Mouse (Mus musculus) adrenal gland, postnatal 10 days (tissue): ENCODE results near the gene Abhd6. TPM values are rescaled to one million over a fixed set of nuclear protein-coding genes. Genes with fewer than 3 reads are reported as not detected.
A peak's percentile ranks its signal among the peaks of the same experiment; 100 is the strongest.

ENCODE experiments used
- DNase-seq: peaks from one replicate; pipeline ENCODE4 v3.0.0; 2021; ENCODE audit warnings: mixed read lengths
- total RNA-seq, 2 experiments: library from RNA; stranded (reverse); gene quantifications; 2 replicates each; pipeline ENCODE4 v1.2.3; 2021

Gene Abhd6
- total RNA-seq, 2 experiments from 2014 or later = 39.2 to 40.2 TPM

DNA sequence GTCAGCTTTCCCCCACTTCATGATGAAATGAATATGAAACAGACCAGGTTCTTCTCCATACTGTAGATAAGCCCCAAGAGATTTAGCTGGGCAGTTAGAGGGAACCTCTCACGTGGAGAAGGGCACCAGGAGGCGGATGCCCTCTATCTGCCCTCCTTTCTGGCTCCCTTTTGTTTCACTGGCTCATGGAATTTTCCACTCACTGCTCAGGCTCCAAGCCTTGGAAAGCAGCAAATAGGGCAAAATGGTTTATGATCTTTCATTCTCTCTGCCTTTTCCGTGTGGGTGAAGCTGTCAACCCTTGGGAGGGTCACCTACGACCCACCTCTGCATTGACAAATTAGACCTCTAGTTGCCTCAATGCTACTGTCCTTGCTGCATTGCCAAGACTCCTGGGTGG lies 27.8 kb downstream of the Abhd6 start:
- DNase-seq = peak; percentile 64

DNA sequence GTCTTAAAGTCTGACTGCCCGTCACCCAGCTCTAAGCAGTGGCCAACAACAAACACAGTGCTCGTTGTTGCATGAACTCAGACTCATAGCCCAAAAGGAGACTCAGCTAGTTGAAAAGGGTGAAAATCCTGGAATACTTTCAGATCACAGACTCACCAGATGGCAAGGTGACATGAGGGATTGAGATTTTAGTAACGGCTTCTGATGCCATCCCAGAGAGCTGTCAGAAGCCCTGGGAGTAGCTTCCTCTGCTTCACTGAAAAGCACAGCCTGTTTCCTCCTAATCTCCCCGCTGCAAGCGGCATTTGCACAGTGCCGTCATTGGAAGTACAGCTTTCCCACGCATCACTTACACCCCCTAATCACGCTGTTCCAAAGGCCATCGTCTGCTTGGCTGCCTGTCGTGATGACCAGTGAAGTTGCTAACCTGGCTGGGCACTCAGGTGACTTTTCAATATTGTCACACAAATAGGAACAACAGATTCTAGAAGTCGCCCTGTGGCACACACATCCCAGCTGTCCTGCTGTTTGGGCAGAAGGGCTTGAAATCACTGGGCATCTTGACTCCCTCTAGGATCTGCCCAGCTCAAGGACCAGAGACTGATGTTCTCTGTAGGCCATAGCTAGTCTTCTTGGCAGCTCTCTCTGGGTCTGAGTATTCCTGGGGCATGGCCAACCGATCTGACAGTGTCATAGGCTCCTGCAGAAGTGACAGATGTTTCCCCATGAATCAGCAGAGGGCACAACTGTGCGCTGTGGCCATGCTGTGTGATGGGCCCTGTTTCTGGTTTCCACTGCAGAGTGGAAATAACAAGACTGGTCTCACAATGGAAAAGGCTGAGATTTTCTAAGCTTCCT lies 29.6 kb downstream of the Abhd6 start:
- peak; percentile 64 for DNase-seq

DNA sequence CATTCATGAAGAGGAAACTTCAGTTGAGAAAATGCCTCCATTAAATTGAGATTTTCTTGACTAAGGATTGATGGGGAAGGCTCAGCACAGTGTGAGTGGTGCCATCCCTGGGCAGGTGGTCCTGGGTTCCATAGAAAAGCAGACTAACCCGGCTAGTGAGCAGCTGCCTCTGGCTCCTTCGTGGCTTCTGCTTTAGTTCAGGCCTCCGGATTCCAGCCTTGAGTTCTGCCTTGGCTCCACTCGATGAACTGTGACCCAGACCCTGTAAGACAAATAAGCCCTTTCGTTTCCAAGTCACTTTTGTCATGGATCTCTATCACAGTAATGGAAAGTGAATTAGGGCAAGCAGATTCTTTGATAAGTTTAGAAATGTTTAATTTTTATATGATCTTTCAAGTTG lies 31.9 kb downstream of the Abhd6 start:
- peak; percentile 32 for DNase-seq

DNA sequence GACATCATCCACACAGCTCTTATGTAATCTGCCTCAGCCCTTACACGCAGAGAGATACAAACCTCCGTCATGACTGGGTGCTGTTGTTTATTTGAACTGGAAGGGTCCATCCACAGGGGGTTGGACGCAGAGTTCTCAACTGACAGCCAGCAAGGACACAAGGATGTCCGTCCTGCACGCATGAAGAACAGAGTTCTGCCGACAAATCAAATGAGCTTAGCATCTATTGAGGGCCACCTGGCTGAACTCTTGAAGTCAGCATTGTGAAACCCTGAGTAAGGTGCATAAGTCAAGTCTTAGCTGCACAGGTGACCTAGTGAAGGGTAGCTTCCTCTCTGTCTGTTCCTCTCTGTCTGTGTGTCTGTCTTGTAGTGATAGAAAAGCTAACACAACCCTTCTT lies 33.2 kb downstream of the Abhd6 start:
- DNase-seq = no peak

DNA sequence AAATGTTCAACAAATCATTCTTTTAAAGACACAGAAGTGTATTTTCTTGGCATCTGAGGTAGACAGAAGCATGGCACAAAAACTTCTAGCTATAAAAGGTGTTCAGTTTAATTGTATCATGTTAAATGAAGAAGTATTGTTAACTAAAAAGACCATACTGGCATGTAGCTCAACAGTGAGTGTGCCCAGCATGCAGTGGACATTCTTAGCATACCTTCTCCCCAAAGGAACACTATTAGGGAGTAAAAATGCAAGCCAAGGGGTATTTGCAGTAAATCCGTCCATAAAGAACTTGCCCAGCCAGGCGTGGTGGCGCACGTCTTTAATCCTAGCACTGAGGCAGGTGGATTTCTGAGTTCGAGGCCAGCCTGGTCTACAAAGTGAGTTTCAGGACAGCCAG lies 33.7 kb downstream of the Abhd6 start:
- no peak for DNase-seq

DNA sequence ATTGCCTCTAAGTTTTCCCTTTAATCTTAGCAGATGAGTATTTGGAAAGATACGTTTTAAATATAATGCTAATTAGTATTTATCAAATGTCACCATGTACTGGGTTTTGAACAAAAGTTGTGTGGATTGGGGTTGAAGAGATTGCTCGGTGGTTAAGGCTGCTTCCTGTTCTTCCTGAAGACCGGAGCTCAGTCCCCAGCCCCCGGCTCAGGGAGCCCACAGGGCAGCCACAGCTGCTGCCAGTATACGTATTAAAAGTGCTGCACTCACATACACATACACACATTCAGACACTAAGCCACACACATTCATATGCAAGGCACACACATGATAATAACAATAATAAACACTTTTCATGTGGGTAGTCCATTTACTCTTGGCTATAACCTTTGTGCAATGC lies 35.4 kb downstream of the Abhd6 start:
- DNase-seq = no peak

DNA sequence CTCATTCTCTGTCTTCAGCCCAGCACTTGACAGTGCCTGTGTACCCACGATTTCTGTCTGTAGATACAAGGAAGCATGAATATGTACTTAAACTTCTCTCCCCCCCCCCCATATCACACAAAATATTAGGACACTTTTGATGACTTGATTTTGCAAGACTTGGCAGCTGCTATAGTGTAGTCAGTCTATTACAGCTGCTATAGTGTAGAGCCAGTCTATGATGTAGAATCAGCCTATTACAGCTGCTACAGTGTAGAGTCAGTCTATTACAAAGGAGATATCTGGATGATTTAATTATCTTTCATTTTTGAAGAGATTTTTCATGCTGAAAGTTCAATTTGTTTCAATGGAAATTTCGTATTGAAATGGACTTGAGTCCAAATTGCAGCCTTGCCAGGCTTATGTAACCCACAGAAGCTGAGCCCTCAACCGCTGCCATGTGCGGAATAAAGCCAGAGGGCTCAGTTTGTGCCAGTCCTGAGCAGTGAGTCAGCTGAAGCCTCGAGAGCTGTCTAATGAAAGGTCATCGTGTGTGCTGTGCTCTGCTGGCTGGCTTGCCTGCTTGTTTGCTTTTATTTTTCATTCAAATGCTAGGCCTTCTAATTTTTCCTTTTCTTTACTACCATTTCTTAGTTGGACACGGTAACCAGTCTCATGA lies 36.2 kb downstream of the Abhd6 start:
- peak; percentile 84 for DNase-seq

DNA sequence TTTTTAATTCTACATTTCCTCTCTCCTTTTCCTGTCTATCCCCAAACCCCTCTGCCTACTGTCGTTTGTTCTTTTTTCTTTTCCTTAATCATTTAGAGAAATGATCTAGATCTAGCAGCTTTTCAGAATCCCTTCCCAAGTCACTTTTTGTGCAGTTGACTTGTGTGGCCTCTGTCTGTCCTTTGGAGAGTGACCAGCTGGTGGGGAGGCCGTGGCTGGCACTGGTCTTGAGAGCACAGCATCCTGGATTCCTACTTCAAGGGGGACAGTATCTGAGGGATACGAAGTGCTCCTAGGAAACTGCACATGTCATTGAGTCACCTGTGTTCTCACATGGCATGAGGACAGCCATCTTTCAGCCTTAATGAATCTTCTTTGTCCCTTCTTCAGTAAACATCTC lies 37.5 kb downstream of the Abhd6 start:
- no peak for DNase-seq

DNA sequence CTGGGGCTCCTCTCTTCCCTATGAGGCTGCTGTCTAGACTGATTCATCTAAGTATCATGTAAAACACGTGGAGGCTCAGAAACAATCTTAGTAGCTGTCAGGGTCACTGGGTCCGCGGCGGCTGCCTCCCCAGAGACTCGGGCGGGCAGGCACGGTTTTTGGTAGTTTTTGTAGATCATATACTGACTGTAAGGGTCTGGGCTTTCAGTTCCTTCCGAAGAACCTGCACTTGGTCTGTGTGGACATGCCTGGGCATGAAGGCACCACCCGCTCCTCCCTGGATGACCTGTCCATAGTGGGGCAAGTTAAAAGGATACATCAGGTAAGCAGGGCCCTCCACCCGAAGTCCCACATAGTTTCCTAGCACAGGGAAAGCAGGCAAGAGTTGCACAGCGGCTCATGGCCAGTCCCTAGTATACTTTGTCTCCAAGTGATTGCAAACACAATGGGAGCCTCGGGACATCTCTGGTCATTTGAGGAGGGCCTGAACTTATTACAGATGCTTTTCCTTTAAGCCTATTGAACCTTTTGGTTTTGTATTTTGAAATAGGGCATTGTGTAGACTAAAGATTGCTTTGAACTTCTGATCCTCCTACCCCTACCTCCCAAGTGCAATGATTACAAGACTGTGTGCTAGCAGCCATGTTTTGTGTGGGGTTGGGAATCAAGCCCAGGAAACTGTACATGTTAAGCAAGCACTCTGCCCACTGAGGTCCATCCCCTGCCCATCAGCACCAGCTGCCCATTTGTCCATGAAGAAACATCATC lies 38.4 kb downstream of the Abhd6 start:
- DNase-seq = no peak

DNA sequence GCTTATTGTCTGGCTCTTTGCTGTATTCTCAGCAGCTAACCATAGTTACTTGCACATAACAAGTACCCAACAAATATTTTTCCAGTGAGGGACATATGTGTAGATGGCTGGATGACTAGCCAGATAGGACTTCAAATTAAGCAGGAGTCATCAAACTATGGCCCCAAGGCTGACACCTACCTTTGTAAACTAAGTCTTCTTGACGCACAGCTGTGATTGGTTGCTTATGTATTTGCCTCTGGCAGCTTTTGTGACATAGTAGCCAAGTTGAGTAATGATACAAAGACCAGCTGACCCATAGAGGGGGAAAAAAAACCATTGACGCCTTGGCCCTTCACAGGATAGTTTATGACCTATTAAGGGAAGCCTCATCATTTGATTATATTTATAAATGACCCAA lies 39.4 kb downstream of the Abhd6 start:
- DNase-seq = no peak

DNA sequence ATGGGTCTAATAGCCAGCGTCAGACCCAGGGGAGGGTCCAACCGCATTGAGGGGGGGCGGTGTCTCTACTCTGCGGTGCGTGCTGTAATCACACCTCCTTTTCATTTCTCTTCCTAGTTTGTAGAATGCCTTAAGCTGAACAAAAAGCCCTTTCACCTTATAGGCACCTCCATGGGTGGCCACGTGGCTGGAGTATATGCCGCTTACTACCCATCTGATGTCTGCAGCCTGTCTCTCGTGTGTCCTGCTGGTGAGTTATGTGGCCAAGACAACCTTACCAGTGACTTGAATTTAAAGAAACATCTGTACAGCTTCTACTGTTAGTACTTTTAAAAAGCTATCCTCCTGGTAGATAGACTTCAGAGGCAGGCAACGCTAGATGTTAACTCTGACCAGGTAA lies 39.9 kb downstream of the Abhd6 start:
- DNase-seq = no peak

DNA sequence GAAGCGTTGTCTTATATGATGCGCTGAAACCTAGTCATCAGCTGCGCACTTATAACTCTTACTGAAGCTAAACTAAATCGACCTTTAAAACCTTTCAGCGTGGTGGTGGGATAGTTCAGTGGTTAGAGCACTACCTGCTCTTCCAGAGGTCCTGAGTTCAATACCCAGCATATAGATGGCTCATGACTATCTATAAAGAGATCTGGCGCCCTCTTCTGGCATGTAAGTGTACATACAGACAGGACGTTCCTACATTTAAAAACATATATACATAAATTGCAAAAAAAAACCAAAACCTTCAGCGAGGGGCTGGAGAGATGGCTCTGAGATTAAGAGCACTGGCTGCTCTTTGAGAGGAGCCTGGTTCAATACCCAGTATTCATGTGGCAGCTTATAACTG lies 41.6 kb downstream of the Abhd6 start:
- DNase-seq = peak; percentile 42

DNA sequence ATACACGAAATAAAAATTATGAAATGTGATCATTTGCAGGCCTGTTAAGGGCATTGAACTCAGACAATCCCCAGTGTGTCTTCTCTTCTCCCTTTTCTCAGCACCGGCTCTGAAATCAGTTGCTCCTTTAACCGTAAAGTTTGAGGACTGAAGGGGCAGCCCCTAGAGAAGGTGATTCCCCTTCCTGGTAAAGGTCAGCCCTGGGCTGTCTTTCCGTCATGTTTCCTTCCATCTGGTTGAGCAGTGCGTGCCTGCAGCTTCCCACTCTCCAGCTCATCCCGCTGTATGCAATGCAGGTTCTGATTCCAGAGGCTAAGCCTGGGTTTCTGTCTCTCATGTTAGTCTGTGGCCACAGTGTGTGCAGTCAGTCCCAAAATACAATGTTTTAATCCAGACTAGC lies 42.1 kb downstream of the Abhd6 start:
- no peak for DNase-seq

DNA sequence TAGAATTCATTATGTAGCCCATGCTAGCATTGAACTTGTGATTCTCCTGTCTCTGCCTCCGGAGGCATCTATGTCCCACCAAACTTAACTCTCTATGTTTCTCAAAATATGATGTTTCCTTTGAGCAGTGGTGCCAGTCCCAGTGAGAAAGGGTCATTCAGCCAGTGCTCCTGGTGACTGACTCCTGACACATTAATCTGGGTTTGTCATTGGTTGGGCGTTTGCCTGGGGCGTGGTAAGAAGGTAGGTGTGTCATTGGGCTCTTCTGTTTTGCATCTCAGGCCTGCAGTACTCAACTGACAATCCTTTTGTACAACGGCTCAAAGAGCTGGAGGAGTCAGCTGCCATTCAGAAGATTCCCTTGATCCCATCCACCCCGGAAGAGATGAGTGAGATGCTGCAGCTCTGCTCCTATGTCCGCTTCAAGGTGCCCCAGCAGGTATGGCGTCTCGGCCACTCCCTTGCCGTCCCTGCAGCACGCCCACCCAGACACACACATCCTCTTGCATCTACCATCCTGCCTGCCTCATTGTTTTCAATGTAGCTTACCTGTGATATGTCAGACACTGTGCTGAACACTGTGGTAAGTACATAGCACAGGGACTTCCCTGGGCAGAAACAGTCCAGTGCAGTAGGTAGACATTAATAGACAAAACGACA lies 42.6 kb downstream of the Abhd6 start:
- DNase-seq = no peak

DNA sequence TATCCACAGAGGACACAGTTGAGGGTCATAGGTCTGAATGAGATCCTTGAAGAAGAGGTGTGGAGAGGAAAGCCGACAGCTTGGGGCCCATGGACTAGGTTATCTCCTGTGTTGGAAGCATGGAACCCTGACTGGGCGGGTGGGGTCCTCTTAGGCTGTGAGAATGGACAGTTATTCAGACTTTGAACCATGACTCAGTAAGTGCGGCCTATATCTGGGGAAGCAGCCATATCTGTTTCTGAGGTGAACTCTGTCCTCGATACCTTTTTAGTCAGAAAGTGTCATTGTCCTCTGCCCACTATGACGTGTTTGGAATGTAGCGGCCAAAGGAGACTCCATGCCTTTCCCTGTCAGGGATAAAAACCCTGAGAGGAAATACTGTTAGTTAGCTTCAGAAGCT lies 44.1 kb downstream of the Abhd6 start:
- DNase-seq = no peak

DNA sequence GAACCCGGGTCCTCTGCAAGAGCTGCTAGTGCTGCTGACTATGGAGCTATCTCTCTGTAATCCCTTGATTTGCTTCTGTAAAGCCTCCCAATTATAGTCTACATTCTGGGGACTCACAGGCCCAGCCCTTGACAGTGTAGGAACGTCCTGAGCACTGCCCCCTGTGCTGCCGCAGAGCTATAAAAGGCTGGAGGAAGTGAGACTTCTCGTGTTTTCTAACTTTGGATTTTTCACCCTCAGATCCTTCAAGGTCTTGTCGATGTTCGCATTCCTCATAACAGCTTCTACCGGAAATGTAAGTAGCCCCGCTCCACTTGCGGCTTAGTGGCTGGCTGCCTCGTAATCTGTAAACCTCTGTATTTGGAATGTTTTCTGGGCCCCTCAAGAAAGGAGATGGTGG lies 46.6 kb downstream of the Abhd6 start:
- DNase-seq = no peak

DNA sequence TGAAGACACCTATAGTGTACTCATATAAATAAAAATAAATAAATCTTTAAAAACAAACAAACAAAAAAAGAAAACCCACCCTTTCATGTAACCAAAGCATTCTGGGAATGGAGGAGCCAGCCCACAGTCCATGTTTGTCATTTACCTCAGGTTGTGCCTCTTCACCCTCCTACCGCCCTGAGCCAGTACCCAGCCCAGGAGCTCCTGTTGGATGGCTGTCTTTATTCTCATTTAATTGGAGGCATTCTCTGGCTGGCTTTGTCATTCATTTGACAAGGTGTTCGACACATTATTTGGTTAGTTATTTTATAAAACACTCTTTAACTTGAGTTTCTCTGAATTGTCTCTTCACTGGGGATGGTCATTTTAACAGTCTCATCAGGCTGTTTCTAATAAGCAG lies 49.2 kb downstream of the Abhd6 start:
- no peak for DNase-seq

DNA sequence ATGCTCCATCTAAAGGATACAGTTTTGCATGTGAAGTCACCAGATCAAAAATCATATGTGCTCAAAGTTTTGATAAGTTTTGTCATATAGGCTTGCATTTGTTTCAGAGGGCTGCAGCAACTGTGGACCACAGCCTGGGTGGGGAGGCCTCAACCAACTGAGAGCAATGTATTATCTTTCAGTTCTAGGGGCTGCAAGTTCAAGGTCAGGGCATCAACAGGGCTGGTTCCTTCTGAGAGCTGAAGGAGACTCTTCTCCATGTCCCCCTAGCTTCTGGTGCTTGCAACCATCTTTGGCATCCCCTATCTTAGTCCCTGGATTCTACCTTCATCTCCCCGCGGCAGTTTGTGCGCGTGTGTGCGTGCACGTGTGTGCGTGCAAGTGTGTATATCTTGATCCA lies 50.0 kb downstream of the Abhd6 start:
- no peak for DNase-seq

DNA sequence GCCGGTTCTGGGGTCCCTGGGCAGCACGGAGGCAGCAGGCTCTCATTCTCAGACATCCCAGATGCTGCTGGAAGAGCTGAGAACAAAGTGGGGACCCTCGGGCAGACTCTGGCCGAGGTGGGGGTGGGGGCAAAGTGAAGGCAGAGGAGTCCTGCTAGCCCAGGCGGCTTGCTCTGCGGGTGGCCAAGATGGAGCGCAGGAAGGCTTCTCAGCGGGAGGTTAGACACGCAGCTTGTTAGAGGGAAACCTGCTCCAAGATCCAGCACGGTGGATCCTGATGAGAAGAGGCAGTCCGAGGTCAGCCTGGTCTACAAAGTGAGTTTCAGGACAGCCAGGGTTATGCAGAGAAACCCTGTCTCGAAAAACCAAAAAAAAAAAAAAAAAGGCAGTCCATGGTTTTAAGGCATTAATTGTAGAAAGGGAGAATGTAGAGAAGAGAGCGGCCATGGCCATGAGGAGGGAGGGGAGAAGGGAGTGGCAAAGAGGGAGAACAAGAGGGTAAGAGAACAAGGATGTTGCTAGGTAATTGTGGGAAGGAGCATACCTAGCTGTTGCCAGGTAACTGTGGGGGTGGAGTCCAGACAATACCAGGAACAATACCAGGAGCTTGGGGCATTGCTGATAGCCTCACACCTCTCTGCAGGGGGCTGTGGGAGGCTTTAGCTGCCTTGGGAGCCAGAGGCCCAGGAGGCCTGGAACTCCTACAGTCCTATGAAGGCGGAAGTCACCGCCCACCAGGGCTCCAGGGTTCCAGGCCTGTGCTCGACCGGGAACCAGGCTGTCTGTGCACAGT lies 51.8 kb downstream of the Abhd6 start:
- DNase-seq = no peak

DNA sequence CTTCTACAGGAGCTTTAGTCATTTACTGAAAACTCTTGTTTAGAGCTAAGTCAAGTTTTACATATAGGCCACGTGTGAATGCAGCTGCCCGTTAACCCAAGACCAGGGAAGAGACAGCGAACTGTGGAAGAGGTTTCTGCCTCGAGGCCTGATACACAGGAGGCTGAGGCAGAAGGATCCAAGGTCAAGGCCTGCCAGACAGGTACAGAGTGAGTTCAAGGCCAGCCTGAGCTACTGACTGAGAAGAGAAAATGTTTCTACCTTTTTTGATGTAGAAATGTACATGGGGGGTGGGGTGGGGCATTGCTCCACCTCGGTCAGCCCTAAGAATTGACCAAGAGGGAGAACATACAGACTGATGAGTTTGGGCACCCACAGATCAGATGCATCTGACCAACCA lies 53.4 kb downstream of the Abhd6 start:
- DNase-seq = no peak

DNA sequence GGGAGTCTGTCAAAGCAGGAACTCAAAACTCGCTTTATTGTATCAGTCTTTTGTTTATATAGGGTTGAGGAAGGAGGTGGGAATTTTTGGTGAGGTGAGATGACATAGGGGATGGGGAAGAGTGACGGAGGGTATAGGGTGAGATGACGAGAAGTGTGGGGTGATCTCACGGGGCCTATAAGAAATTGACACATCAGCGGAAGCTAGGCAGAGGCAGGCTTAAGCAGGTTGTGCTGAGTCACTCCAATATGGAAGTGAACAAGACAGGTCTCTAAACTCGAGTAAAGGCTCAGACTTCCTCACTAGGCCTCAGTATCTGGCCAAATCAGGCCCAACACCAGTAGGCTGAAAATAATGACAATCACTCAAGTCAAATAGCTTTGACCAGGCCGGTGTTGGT lies 57.2 kb downstream of the Abhd6 start:
- no peak for DNase-seq

DNA sequence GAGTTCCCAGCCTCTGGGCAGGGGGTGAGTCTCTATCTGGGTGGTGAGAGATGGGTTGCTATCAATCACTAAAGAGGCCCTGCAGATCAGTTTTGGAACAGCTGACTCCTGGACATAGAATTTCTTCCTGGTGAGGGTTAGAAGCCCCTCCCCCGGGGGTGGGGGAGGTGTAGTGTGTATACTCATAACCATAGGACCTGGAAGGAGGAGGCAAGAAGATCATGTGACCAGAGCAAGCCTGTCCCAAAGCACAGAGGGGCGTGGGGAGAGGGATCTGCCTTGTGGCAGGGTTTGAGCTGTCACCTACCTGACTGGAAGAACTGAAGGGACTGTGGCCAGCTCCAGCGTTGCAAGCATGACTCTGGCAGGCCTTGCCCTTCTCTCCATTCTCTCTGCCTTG lies 59.4 kb downstream of the Abhd6 start:
- DNase-seq = no peak
